Mouse (Mus musculus) heart, adult 2 months (tissue): ENCODE measurements around the gene Psmd6. TPM values are rescaled to one million over a fixed set of nuclear protein-coding genes. Genes with fewer than 3 reads are reported as not detected.

Source experiments
- DNase-seq, 2 experiments: peaks; one replicate each; pipeline ENCODE4 v3.0.0; 2021
- H3K27ac ChIP-seq: fragments of 200-600 bp; 2 replicates; pipeline ENCODE4 v1.8.1; 2022
- H3K27me3 ChIP-seq: fragments of 200-500 bp; 2 replicates; pipeline ENCODE4 v1.6.1; 2012; ENCODE audit warnings: mild to moderate bottlenecking, low read length, inconsistent platforms, mixed read lengths; ENCODE audit not compliant: control insufficient read depth, insufficient read depth
- H3K36me3 ChIP-seq: fragments of 200-500 bp; 2 replicates; pipeline ENCODE4 v1.6.1; 2012; ENCODE audit warnings: low read length, inconsistent platforms; ENCODE audit not compliant: control insufficient read depth, insufficient read depth
- H3K4me1 ChIP-seq: fragments of 200-500 bp; 2 replicates; pipeline ENCODE4 v1.6.1; 2011; ENCODE audit warnings: low read length; ENCODE audit not compliant: control insufficient read depth, insufficient read depth
- H3K4me3 ChIP-seq: fragments of 200-600 bp; 2 replicates; pipeline ENCODE4 v1.8.1; 2022
- H3K79me2 ChIP-seq: fragments of 200-500 bp; replicated peaks from 2 replicates; pipeline ENCODE4 v1.6.1; 2012; ENCODE audit warnings: mild to moderate bottlenecking, inconsistent platforms, low read length, moderate library complexity, mixed read lengths; ENCODE audit not compliant: control insufficient read depth, insufficient read depth
- H3K9ac ChIP-seq: fragments of 200-500 bp; 2 replicates; pipeline ENCODE4 v1.6.1; 2012; ENCODE audit warnings: low read depth, mild to moderate bottlenecking, control low read depth, inconsistent platforms, low read length, mixed read lengths
- CTCF ChIP-seq: fragments of 200-600 bp; IDR thresholded peaks from 2 replicates; pipeline ENCODE4 v1.8.1; 2022; ENCODE audit warnings: antibody characterized with exemption, mild to moderate bottlenecking, moderate library complexity
- EP300 ChIP-seq: fragments of 200-500 bp; IDR thresholded peaks from 2 replicates; pipeline ENCODE4 v1.6.1; 2011; ENCODE audit warnings: low read depth, low read length, control low read depth; ENCODE audit not compliant: insufficient read depth
- POLR2A ChIP-seq: fragments of 200-500 bp; IDR thresholded peaks from 2 replicates; pipeline ENCODE4 v1.6.1; 2011; ENCODE audit warnings: mild to moderate bottlenecking, low read depth, low read length, control low read depth; ENCODE audit not compliant: insufficient read depth
- WGBS: fragments of 180-500 bp; shearing (Covaris S2); methylation state at CpG from one replicate; pipeline ENCODE4 v1.1.7; 2018; 5-methylcytosine and 5-hydroxymethylcytosine counted together
- intact Hi-C: fragments of 180-260 bp; cut with DNase I; formaldehyde crosslinking; loops from one replicate; pipeline ENCODE4 v1.15.1; 2025
- long read RNA-seq: library from polyadenylated mRNA; stranded (forward); transcript quantifications from one replicate; pipeline ENCODE4 v2.0.0, GENCODE M21; 2021
- polyA plus RNA-seq: library from polyadenylated mRNA; depleted of rRNA; stranded (reverse); fragments of >200 nt; gene quantifications from 2 replicates; pipeline ENCODE4 v1.2.3, GENCODE M21; 2012; rRNA removed
- total RNA-seq, 2 experiments: library from RNA; stranded (reverse); gene quantifications; 2 replicates each; pipeline ENCODE4 v1.2.3; 2021

Psmd6 gene
- total RNA-seq (10 to 100 TPM; 73.3 to 84.4 TPM), polyA plus RNA-seq (26.0 and 51.1 TPM in 2 replicates)
- long read RNA-seq, transcript Psmd6-201 (8 exons, 1,387 nt): major isoform, 84 of 87 reads
- long read RNA-seq, partial matches to known transcripts: 2 of 87 reads
- long read RNA-seq, other reads (novel, unspliced or antisense): 1 of 87 reads

DNA sequence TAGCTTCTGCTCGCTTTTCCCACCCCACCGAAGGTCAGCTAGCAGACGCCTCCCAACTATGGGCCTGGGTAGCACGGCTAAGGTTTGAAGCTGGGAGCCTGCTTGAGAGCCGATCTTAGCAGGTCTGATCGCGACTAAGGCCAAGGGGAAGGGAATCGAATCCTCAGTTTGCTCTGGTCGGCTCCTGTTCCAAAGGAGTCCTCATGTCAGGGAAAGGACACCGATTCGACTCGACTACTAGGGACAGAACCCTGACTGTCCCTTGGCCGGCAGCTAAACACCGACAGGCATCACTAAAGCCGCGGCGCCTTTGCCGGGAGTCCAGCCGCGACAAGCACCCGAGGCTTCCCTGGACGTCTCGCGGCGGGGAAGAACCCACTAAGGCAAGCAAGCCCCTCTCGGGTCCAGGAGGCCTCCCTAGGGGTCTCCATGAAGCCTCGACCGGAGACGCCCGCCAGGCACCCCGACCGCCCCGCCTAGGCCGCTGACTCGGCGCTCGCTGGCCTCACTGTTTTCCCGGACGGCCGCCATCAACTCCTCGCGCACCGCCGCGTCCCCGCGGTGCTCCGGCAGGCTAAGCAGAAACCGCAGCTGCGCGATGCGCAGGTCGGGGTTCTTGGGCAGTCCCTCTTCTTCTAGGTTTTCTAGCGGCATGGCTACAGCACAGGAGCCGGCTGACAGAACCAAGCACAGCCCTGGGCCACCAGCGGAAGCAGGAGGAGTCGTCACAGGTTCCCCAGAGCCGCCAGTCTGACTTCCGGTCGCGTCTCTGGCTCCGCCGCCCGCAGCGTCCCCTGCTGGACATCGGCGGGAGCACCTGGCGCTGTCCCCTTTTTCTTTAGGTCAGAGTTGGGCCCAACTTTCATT, at the start of gene Psmd6:
TSS of gene Psmd6 (minus strand) at position 755 of the 867 bp plus-strand sequence.
- TF ChIP-seq POLR2A (peak; percentile 78), CTCF (no peak), EP300 (peak; percentile 50; the same call in 1 of the 2 replicates)
- no peaks in the 10 kb centered on the region for H3K27me3 ChIP-seq
- intact Hi-C loops: loop anchor here (2.0 to 10.0 kb wide), 3 partner anchors 108 to 584 kb away; partner anchors contain the start of genes Il3ra and Slc4a7
- H3K79me2 ChIP-seq: no peaks in the 10 kb centered on the region; the same call in 1 of the 2 replicates
- H3K36me3 ChIP-seq: peaks cover 19% of the 10 kb centered on the region
- H3K4me1 ChIP-seq: peaks cover 6% of the 10 kb centered on the region
- peak within 1 kb of the TSS; percentile 85 for H3K27ac ChIP-seq
- peak within 1 kb of the TSS; percentile 84 for H3K9ac ChIP-seq
- peak within 1 kb of the TSS; percentile 89 for H3K4me3 ChIP-seq
- peak; percentile 90 to 95 for DNase-seq
- WGBS: under 1% methylated on average over 68 of the region's 68 CpGs

DNA sequence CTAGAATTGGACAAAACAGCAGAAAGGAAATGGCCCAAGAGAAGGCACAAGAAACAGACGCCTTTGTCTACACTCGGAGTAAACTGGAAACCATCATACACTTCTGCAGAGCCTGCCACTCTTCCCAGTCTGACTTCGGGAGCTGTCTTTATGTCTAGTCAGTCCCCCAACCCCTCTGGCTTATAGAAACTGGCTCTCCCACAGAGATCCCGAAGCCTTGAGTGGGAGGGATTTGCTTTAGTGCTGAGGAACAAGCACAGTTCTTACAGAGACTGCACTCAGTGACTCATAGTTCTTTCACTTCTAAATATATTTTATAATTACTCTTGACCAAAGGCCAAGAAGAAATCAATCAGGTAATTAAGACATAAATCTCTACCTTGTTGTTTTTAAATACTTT, 10.1 kb downstream of the Psmd6 start:
- TF ChIP-seq CTCF (no peak), POLR2A (no peak), EP300 (no peak)
- no peaks in the 10 kb centered on the region for H3K4me1 ChIP-seq
- DNase-seq: no peak
- no peak overlapping the region for H3K9ac ChIP-seq
- no peak overlapping the region for H3K27ac ChIP-seq
- peaks cover 12% of the 10 kb centered on the region for H3K36me3 ChIP-seq
- H3K27me3 ChIP-seq: no peaks in the 10 kb centered on the region
- no peaks in the 10 kb centered on the region for H3K79me2 ChIP-seq
- WGBS: 68% methylated on average over 4 of the region's 4 CpGs
- intact Hi-C loops: no loop called here
- no peak overlapping the region for H3K4me3 ChIP-seq

GRCm38 (mm10) chr14:14104930-14105318, 15.9 kb downstream of the Psmd6 start:
- Histone ChIP-seq H3K4me3 (no peak overlapping the region), H3K9ac (no peak overlapping the region), H3K27me3 (no peaks in the 10 kb centered on the region), H3K36me3 (no peaks in the 10 kb centered on the region), H3K27ac (no peak overlapping the region), H3K4me1 (no peaks in the 10 kb centered on the region), H3K79me2 (no peaks in the 10 kb centered on the region)
- 79% methylated on average over 2 of the region's 2 CpGs for WGBS
- intact Hi-C loops: no loop called here
- no peak for DNase-seq
- TF ChIP-seq CTCF (no peak), EP300 (no peak), POLR2A (no peak)

GRCm38 (mm10) chr14:14104213-14104929, 16.4 kb downstream of the Psmd6 start:
- no peak for DNase-seq
- no peaks in the 10 kb centered on the region for H3K4me1 ChIP-seq
- H3K9ac ChIP-seq: no peak overlapping the region
- H3K36me3 ChIP-seq: no peaks in the 10 kb centered on the region
- H3K27ac ChIP-seq: no peak overlapping the region
- no peaks in the 10 kb centered on the region for H3K27me3 ChIP-seq
- TF ChIP-seq EP300 (no peak), POLR2A (no peak), CTCF (no peak)
- WGBS: 67% methylated on average over 13 of the region's 13 CpGs
- intact Hi-C loops: no loop called here
- H3K4me3 ChIP-seq: no peak overlapping the region
- no peaks in the 10 kb centered on the region for H3K79me2 ChIP-seq

DNA sequence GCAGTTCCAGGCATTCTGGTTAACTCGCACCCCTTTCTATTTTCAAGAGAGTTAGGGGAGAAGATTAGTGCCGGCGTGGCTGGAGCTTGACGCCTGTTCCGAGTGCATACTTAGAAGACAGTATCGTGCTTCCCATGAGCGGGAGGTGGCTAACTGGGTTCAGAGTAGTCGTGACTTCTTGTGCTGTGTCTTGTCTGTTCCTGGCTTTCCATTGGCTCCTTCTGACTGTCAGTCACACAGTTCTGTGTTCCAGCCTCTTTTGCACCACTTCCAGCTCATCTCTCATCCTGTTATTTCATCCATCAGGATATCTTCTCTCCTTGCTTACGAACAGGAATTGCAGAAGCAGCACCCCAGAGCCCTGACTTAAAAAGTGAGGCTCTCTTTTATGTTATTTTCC, 19.5 kb downstream of the Psmd6 start:
- H3K36me3 ChIP-seq: no peaks in the 10 kb centered on the region
- no peaks in the 10 kb centered on the region for H3K27me3 ChIP-seq
- WGBS: 89% methylated on average over 9 of the region's 9 CpGs
- H3K9ac ChIP-seq: no peak overlapping the region
- no peak for TF ChIP-seq CTCF
- no peak for TF ChIP-seq EP300
- no peak for TF ChIP-seq POLR2A
- H3K4me3 ChIP-seq: no peak overlapping the region
- DNase-seq: no peak
- no peak overlapping the region for H3K27ac ChIP-seq
- intact Hi-C loops: no loop called here
- no peaks in the 10 kb centered on the region for H3K79me2 ChIP-seq
- no peaks in the 10 kb centered on the region for H3K4me1 ChIP-seq
